Mouse (Mus musculus): ENCODE data around the gene Pcyt1b. TPM values are rescaled to one million over a fixed set of nuclear protein-coding genes. Genes with fewer than 3 reads are reported as not detected.

Pcyt1b gene
- total and polyA plus RNA-seq, 2 experiments, result 0.05 TPM; not detected in 1

- H3K9ac ChIP-seq (ENCODE audit: low read depth, low read length), result no peak overlapping the region
- TF ChIP-seq CTCF (IDR thresholded peaks at IDR 0.05; ENCODE audit: low read depth, low read length) (no peak), POLR2A (IDR thresholded peaks at IDR 0.05; ENCODE audit: extremely low read depth, insufficient read depth, low read length) (no peak)
- no peaks in the 10 kb centered on the region for H3K4me1 ChIP-seq (ENCODE audit: control insufficient read depth, insufficient read depth, low read length)
- 7% methylated on average over 19 of the region's 19 CpGs for WGBS
- H3K4me3 ChIP-seq (ENCODE audit: insufficient read depth, low read depth, low read length), result no peak overlapping the region
- no peak for DNase-seq (ENCODE audit: extremely low read depth, low read depth, low spot score)
- no peak overlapping the region for H3K27ac ChIP-seq (replicated peaks; ENCODE audit: insufficient read depth, low read depth, low read length)
- H3K79me2 ChIP-seq (ENCODE audit: control insufficient read depth, insufficient read depth, low read length), result no peaks in the 10 kb centered on the region
- H3K27me3 ChIP-seq (ENCODE audit: control insufficient read depth, insufficient read depth, low read length), result no peaks in the 10 kb centered on the region
- H3K36me3 ChIP-seq (ENCODE audit: control insufficient read depth, insufficient read depth, low read length), result no peaks in the 10 kb centered on the region
These were observed 20.5 kb downstream of the Pcyt1b start for GRCm38 (mm10) chrX:93674836-93675795.

GRCm38 (mm10) chrX:93676228-93676627 is 21.6 kb downstream of the Pcyt1b start:
- Histone ChIP-seq H3K79me2 (ENCODE audit: control insufficient read depth, insufficient read depth, low read length) (no peaks in the 10 kb centered on the region), H3K36me3 (ENCODE audit: control insufficient read depth, insufficient read depth, low read length) (no peaks in the 10 kb centered on the region), H3K9ac (ENCODE audit: low read depth, low read length) (no peak overlapping the region), H3K4me3 (ENCODE audit: insufficient read depth, low read depth, low read length) (no peak overlapping the region), H3K4me1 (ENCODE audit: control insufficient read depth, insufficient read depth, low read length) (no peaks in the 10 kb centered on the region), H3K27ac (replicated peaks; ENCODE audit: insufficient read depth, low read depth, low read length) (no peak overlapping the region), H3K27me3 (ENCODE audit: control insufficient read depth, insufficient read depth, low read length) (no peaks in the 10 kb centered on the region)
- DNase-seq (ENCODE audit: extremely low read depth, low read depth, low spot score), result no peak
- TF ChIP-seq POLR2A (IDR thresholded peaks at IDR 0.05; ENCODE audit: extremely low read depth, insufficient read depth, low read length) (no peak), CTCF (IDR thresholded peaks at IDR 0.05; ENCODE audit: low read depth, low read length) (no peak)
- 71% methylated on average over 2 of the region's 2 CpGs for WGBS

- no peaks in the 10 kb centered on the region for H3K27me3 ChIP-seq (ENCODE audit: control insufficient read depth, insufficient read depth, low read length)
- no peak overlapping the region for H3K27ac ChIP-seq (replicated peaks; ENCODE audit: insufficient read depth, low read depth, low read length)
- TF ChIP-seq CTCF (IDR thresholded peaks at IDR 0.05; ENCODE audit: low read depth, low read length), result no peak
- no peak for TF ChIP-seq POLR2A (IDR thresholded peaks at IDR 0.05; ENCODE audit: extremely low read depth, insufficient read depth, low read length)
- H3K79me2 ChIP-seq (ENCODE audit: control insufficient read depth, insufficient read depth, low read length), result no peaks in the 10 kb centered on the region
- H3K4me1 ChIP-seq (ENCODE audit: control insufficient read depth, insufficient read depth, low read length), result no peaks in the 10 kb centered on the region
- no peak overlapping the region for H3K4me3 ChIP-seq (ENCODE audit: insufficient read depth, low read depth, low read length)
- no peaks in the 10 kb centered on the region for H3K36me3 ChIP-seq (ENCODE audit: control insufficient read depth, insufficient read depth, low read length)
- 66% methylated on average over 6 of the region's 6 CpGs for WGBS
- H3K9ac ChIP-seq (ENCODE audit: low read depth, low read length), result no peak overlapping the region
- DNase-seq (ENCODE audit: extremely low read depth, low read depth, low spot score), result peak; percentile 23
These were observed 34.6 kb downstream of the Pcyt1b start for GRCm38 (mm10) chrX:93689287-93689686.

- H3K9ac ChIP-seq (ENCODE audit: low read depth, low read length), result no peak overlapping the region
- H3K79me2 ChIP-seq (ENCODE audit: control insufficient read depth, insufficient read depth, low read length), result no peaks in the 10 kb centered on the region
- TF ChIP-seq POLR2A (IDR thresholded peaks at IDR 0.05; ENCODE audit: extremely low read depth, insufficient read depth, low read length), result no peak
- TF ChIP-seq CTCF (IDR thresholded peaks at IDR 0.05; ENCODE audit: low read depth, low read length), result no peak
- no peak for DNase-seq (ENCODE audit: extremely low read depth, low read depth, low spot score)
- no peak overlapping the region for H3K27ac ChIP-seq (replicated peaks; ENCODE audit: insufficient read depth, low read depth, low read length)
- no peaks in the 10 kb centered on the region for H3K4me1 ChIP-seq (ENCODE audit: control insufficient read depth, insufficient read depth, low read length)
- 74% methylated on average over 8 of the region's 8 CpGs for WGBS
- H3K4me3 ChIP-seq (ENCODE audit: insufficient read depth, low read depth, low read length), result no peak overlapping the region
- no peaks in the 10 kb centered on the region for H3K27me3 ChIP-seq (ENCODE audit: control insufficient read depth, insufficient read depth, low read length)
- H3K36me3 ChIP-seq (ENCODE audit: control insufficient read depth, insufficient read depth, low read length), result no peaks in the 10 kb centered on the region
These were observed 36.0 kb downstream of the Pcyt1b start for GRCm38 (mm10) chrX:93690672-93691071.

- DNase-seq (ENCODE audit: extremely low read depth, low read depth, low spot score), result no peak
- no peaks in the 10 kb centered on the region for H3K36me3 ChIP-seq (ENCODE audit: control insufficient read depth, insufficient read depth, low read length)
- H3K4me1 ChIP-seq (ENCODE audit: control insufficient read depth, insufficient read depth, low read length), result no peaks in the 10 kb centered on the region
- no peaks in the 10 kb centered on the region for H3K79me2 ChIP-seq (ENCODE audit: control insufficient read depth, insufficient read depth, low read length)
- no peak overlapping the region for H3K4me3 ChIP-seq (ENCODE audit: insufficient read depth, low read depth, low read length)
- no peak overlapping the region for H3K27ac ChIP-seq (replicated peaks; ENCODE audit: insufficient read depth, low read depth, low read length)
- H3K27me3 ChIP-seq (ENCODE audit: control insufficient read depth, insufficient read depth, low read length), result no peaks in the 10 kb centered on the region
- WGBS, result 29% methylated on average over 1 of the region's 1 CpGs
- TF ChIP-seq CTCF (IDR thresholded peaks at IDR 0.05; ENCODE audit: low read depth, low read length) (no peak), POLR2A (IDR thresholded peaks at IDR 0.05; ENCODE audit: extremely low read depth, insufficient read depth, low read length) (no peak)
- no peak overlapping the region for H3K9ac ChIP-seq (ENCODE audit: low read depth, low read length)
These were observed 42.9 kb downstream of the Pcyt1b start for GRCm38 (mm10) chrX:93697596-93697995.

Measured in liver, adult 2 months (tissue).